Mouse (Mus musculus): ENCODE measurements around the gene Nek4. TPM values are rescaled to one million over a fixed set of nuclear protein-coding genes. Genes with fewer than 3 reads are reported as not detected.

The Nek4 gene
- polyA plus RNA-seq, 1 experiment from 2014 or later = 10.3 TPM

DNA sequence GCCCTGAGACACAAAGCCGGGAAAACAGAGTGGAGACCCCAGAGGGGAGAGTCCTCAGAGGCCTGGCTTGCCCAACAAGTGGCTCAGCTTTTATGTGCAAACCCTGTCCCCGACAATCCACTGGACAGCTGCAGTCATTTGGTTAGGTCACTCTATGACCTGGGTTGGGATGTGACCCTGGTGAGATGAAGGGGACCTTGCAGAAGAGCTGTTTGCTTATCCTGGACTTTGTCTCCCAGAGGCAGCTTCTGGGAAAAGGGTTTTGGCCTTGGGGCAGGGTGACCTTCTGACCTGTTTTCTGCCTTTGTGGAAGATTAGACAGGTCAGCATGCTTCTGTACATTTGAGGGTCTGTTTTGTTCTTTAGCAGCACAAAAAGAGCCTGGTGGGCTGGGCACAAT is 6.4 kb upstream of the Nek4 start:
- Histone ChIP-seq H3K9me3 (replicated peaks; ENCODE audit: control insufficient read depth, low read length) (no peaks in the 10 kb centered on the region), H3K4me3 (replicated peaks; ENCODE audit: low read length) (no peak overlapping the region), H3K27ac (ENCODE audit: low read length) (no peak overlapping the region), H3K9ac (ENCODE audit: low read length) (no peak overlapping the region), H3K27me3 (ENCODE audit: control insufficient read depth, insufficient read depth, low read length) (no peaks in the 10 kb centered on the region), H3K4me1 (ENCODE audit: control insufficient read depth, insufficient read depth, low read length) (no peaks in the 10 kb centered on the region), H3K36me3 (ENCODE audit: control insufficient read depth, insufficient read depth, low read length) (no peaks in the 10 kb centered on the region), H3K4me2 (ENCODE audit: low read depth, low read length) (no peak overlapping the region)
- no peak for ATAC-seq (ENCODE audit: insufficient read depth, low FRiP score)
- 79% methylated on average over 2 of the region's 2 CpGs for WGBS

DNA sequence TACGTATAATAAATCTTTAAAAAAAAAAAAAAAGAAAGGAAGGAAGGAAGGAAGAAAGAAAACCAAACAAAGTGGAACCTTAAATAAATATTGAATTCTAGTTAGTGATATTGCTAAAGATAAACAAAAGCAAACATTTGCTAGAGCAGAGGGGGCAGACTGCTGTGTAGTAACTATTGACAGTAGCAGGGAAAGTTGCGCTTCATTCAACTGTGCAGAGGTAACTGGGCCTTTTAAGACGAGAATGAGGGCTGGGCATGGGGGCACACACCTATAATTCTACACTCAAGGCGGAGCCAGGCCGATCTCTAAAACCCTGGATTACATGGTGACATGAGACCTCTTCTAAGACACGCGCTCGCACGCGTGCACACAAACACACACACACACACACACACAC is 1.2 kb upstream of the Nek4 start:
- Histone ChIP-seq H3K36me3 (ENCODE audit: control insufficient read depth, insufficient read depth, low read length) (no peaks in the 10 kb centered on the region), H3K27ac (ENCODE audit: low read length) (no peak overlapping the region), H3K9me3 (replicated peaks; ENCODE audit: control insufficient read depth, low read length) (no peaks in the 10 kb centered on the region), H3K4me1 (ENCODE audit: control insufficient read depth, insufficient read depth, low read length) (peaks cover 4% of the 10 kb centered on the region; the same call in 1 of the 2 replicates), H3K4me3 (replicated peaks; ENCODE audit: low read length) (no peak overlapping the region), H3K4me2 (ENCODE audit: low read depth, low read length) (no peak overlapping the region), H3K9ac (ENCODE audit: low read length) (no peak overlapping the region), H3K27me3 (ENCODE audit: control insufficient read depth, insufficient read depth, low read length) (no peaks in the 10 kb centered on the region)
- ATAC-seq (ENCODE audit: insufficient read depth, low FRiP score) = no peak
- 87% methylated on average over 10 of the region's 10 CpGs for WGBS

DNA sequence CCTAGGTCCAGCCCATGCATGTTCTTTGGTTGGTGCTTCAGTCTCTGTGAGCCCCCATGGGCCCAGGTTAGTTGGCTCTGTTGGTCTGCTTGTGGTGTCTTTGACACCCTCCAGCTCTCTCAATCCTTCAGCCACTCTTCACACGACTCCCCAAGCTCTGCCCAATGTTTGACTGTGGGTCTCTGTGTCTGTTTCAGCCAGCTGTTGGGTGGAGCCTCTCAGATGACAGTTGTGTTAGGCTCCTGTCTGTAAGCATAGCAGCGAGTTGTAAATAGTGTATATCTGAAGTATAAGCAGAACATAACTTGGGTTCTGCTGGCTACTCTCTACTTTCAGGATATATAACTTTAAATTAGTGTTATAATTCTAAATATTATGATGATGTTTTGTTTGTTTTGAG is 7.3 kb downstream of the Nek4 start:
- no peak for ATAC-seq (ENCODE audit: insufficient read depth, low FRiP score)
- no peaks in the 10 kb centered on the region for H3K9me3 ChIP-seq (replicated peaks; ENCODE audit: control insufficient read depth, low read length)
- H3K4me3 ChIP-seq (replicated peaks; ENCODE audit: low read length) = no peak overlapping the region
- no peak overlapping the region for H3K9ac ChIP-seq (ENCODE audit: low read length)
- no peak overlapping the region for H3K27ac ChIP-seq (ENCODE audit: low read length)
- H3K27me3 ChIP-seq (ENCODE audit: control insufficient read depth, insufficient read depth, low read length) = no peaks in the 10 kb centered on the region
- no peak overlapping the region for H3K4me2 ChIP-seq (ENCODE audit: low read depth, low read length)
- H3K36me3 ChIP-seq (ENCODE audit: control insufficient read depth, insufficient read depth, low read length) = no peaks in the 10 kb centered on the region
- WGBS = 66% methylated on average over 2 of the region's 2 CpGs
- no peaks in the 10 kb centered on the region for H3K4me1 ChIP-seq (ENCODE audit: control insufficient read depth, insufficient read depth, low read length)

DNA sequence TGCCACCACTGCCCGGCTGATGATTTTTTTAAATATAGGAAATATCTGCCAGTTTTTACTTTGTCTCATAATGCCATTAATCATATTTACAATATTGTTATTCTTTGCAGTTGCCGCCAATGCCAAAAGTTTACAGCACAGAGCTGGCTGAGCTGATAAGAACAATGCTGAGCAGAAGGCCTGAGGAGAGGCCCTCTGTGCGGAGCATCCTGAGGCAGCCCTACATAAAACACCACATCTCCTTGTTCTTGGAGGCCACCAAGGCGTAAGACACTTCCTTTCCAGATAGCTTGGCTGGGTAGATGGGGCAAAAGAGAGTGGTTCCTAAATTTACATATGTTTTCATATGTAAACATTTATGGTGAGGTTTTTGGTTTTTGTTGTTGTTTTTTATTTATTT is 7.9 kb downstream of the Nek4 start:
- Histone ChIP-seq H3K36me3 (ENCODE audit: control insufficient read depth, insufficient read depth, low read length) (no peaks in the 10 kb centered on the region), H3K9me3 (replicated peaks; ENCODE audit: control insufficient read depth, low read length) (no peaks in the 10 kb centered on the region), H3K4me2 (ENCODE audit: low read depth, low read length) (no peak overlapping the region), H3K4me3 (replicated peaks; ENCODE audit: low read length) (no peak overlapping the region), H3K27ac (ENCODE audit: low read length) (no peak overlapping the region), H3K4me1 (ENCODE audit: control insufficient read depth, insufficient read depth, low read length) (no peaks in the 10 kb centered on the region), H3K9ac (ENCODE audit: low read length) (no peak overlapping the region), H3K27me3 (ENCODE audit: control insufficient read depth, insufficient read depth, low read length) (no peaks in the 10 kb centered on the region)
- no peak for ATAC-seq (ENCODE audit: insufficient read depth, low FRiP score)
- WGBS = 87% methylated on average over 4 of the region's 4 CpGs

DNA sequence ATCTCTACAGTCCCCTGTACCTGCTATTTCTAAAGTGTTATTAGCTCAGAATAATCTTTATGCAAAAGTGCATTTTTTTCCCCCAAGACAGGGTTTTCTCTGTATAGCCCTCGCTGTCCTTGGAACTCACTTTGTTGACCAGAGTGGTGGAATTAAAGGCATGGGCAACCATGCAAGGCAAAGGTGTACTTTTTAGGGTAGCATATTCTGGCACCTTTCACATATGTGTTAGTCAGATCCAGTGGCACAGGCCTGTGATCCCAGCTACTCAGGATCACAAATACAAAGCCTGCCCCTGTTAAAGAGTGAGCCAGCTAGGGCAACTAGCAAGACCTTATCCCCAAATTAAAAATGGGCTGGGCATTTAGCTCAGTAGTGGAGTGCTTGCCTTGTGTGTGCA is 9.2 kb downstream of the Nek4 start:
- ATAC-seq (ENCODE audit: insufficient read depth, low FRiP score) = no peak
- Histone ChIP-seq H3K9me3 (replicated peaks; ENCODE audit: control insufficient read depth, low read length) (no peaks in the 10 kb centered on the region), H3K4me2 (ENCODE audit: low read depth, low read length) (no peak overlapping the region), H3K27me3 (ENCODE audit: control insufficient read depth, insufficient read depth, low read length) (no peaks in the 10 kb centered on the region), H3K9ac (ENCODE audit: low read length) (no peak overlapping the region), H3K36me3 (ENCODE audit: control insufficient read depth, insufficient read depth, low read length) (no peaks in the 10 kb centered on the region), H3K4me1 (ENCODE audit: control insufficient read depth, insufficient read depth, low read length) (no peaks in the 10 kb centered on the region), H3K4me3 (replicated peaks; ENCODE audit: low read length) (no peak overlapping the region), H3K27ac (ENCODE audit: low read length) (no peak overlapping the region)
- WGBS = 80% methylated on average over 1 of the region's 1 CpGs

DNA sequence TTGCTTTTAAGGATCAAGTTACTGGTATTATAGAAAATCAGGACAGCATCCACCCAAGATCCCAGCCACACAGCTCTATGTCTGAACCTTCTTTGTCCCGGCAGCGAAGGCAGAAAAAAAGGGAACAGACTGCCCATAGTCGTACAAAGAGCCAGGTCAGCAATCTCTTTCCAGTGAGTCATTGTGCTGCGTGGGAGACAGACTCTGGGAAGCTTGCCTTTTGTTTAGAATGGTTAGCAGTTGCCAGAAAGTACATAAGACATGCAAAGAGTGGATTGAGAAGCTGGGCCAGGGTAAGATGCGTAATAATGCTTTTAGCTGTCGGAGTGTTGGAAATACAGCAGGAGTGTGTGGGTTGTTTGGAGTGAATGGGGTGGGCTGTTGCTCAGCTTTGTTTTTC is 23.0 kb downstream of the Nek4 start:
- Histone ChIP-seq H3K4me1 (ENCODE audit: control insufficient read depth, insufficient read depth, low read length) (no peaks in the 10 kb centered on the region), H3K27ac (ENCODE audit: low read length) (peak overlapping the region; percentile 68; the same call in 1 of the 2 replicates), H3K4me3 (replicated peaks; ENCODE audit: low read length) (no peak overlapping the region), H3K36me3 (ENCODE audit: control insufficient read depth, insufficient read depth, low read length) (peaks cover 6% of the 10 kb centered on the region; the same call in 1 of the 2 replicates), H3K27me3 (ENCODE audit: control insufficient read depth, insufficient read depth, low read length) (no peaks in the 10 kb centered on the region), H3K4me2 (ENCODE audit: low read depth, low read length) (no peak overlapping the region), H3K9ac (ENCODE audit: low read length) (no peak overlapping the region), H3K9me3 (replicated peaks; ENCODE audit: control insufficient read depth, low read length) (no peaks in the 10 kb centered on the region)
- 51% methylated on average over 6 of the region's 6 CpGs for WGBS
- peak; percentile 80; the same call in 1 of the 2 replicates for ATAC-seq (ENCODE audit: insufficient read depth, low FRiP score)

DNA sequence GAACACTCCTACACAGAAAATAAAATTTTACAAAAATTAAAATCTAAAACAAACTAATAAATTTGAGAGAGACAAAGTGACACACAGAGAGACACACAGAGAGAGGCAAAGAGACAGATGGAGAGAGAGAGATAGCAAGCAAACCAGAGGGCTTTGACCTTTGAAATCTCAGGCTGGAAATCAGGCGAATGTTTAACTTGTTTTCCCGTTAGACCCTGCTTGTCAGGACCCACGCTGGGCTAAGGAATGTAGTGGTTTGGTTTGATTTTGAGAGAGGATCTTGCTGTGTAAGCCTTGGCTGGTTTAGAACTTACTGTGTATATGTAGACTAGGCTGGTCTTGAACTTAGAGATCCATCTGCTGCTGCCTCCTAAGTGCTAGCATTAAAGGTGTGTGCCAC is 25.0 kb downstream of the Nek4 start:
- no peaks in the 10 kb centered on the region for H3K27me3 ChIP-seq (ENCODE audit: control insufficient read depth, insufficient read depth, low read length)
- H3K4me1 ChIP-seq (ENCODE audit: control insufficient read depth, insufficient read depth, low read length) = no peaks in the 10 kb centered on the region
- no peak overlapping the region for H3K4me2 ChIP-seq (ENCODE audit: low read depth, low read length)
- WGBS = 67% methylated on average over 3 of the region's 3 CpGs
- H3K36me3 ChIP-seq (ENCODE audit: control insufficient read depth, insufficient read depth, low read length) = no peaks in the 10 kb centered on the region
- H3K4me3 ChIP-seq (replicated peaks; ENCODE audit: low read length) = no peak overlapping the region
- no peak overlapping the region for H3K27ac ChIP-seq (ENCODE audit: low read length)
- H3K9me3 ChIP-seq (replicated peaks; ENCODE audit: control insufficient read depth, low read length) = no peaks in the 10 kb centered on the region
- no peak for ATAC-seq (ENCODE audit: insufficient read depth, low FRiP score)
- H3K9ac ChIP-seq (ENCODE audit: low read length) = no peak overlapping the region

DNA sequence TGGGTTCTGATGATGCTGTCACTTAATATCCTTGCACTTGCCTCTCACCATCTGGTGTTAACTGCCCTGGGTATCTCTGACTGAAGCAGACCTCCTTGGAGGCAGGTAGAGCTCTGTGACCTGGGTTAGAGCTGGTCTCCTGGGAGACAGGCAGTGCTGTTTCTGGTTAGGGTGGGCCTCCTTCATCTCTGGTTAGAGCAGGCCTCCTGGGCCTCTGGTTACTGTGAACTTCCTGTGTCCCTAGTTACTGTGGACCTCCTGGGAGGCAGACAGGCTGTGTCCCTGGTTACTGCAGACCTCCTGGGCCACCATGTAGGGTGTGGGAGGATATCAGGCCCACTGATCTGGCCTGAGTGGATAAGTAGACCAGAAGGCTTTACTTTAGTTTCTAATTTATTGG is 45.2 kb downstream of the Nek4 start:
- Histone ChIP-seq H3K4me3 (replicated peaks; ENCODE audit: low read length) (no peak overlapping the region), H3K4me1 (ENCODE audit: control insufficient read depth, insufficient read depth, low read length) (0 out of 2 replicates have a peak, but pooled peaks cover 7% of the 10 kb centered on the region), H3K27ac (ENCODE audit: low read length) (no peak overlapping the region), H3K9me3 (replicated peaks; ENCODE audit: control insufficient read depth, low read length) (no peaks in the 10 kb centered on the region), H3K9ac (ENCODE audit: low read length) (no peak overlapping the region), H3K36me3 (ENCODE audit: control insufficient read depth, insufficient read depth, low read length) (no peaks in the 10 kb centered on the region), H3K4me2 (ENCODE audit: low read depth, low read length) (no peak overlapping the region), H3K27me3 (ENCODE audit: control insufficient read depth, insufficient read depth, low read length) (no peaks in the 10 kb centered on the region)
- no peak for ATAC-seq (ENCODE audit: insufficient read depth, low FRiP score)

DNA sequence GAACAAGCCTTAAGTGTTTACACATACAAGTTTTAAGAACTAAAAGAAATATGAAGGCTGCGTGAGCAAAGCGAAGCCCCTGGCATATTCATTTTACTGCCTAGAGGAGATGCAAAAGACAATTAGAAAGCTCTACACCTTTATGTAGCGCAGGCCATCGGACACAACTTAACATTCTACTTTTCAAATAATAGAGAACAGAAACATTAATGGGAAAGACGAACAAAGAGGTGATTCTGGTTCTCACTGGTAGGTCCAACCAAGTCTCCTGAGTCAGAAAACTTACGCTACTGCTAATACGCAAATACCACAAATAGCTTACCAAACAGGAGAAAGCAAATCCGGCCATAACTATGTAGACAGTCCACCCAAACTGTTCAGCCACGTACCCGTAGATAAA is 49.2 kb downstream of the Nek4 start:
- WGBS = 50% methylated on average over 10 of the region's 10 CpGs
- Histone ChIP-seq H3K27me3 (ENCODE audit: control insufficient read depth, insufficient read depth, low read length) (no peaks in the 10 kb centered on the region), H3K4me1 (ENCODE audit: control insufficient read depth, insufficient read depth, low read length) (peaks cover 13% of the 10 kb centered on the region), H3K36me3 (ENCODE audit: control insufficient read depth, insufficient read depth, low read length) (no peaks in the 10 kb centered on the region), H3K27ac (ENCODE audit: low read length) (0 out of 2 replicates have a peak overlapping the region, but pooled peaks have one; percentile 95), H3K4me2 (ENCODE audit: low read depth, low read length) (peak overlapping the region; percentile 61), H3K9ac (ENCODE audit: low read length) (peak overlapping the region; percentile 97), H3K4me3 (replicated peaks; ENCODE audit: low read length) (peak overlapping the region; percentile 97), H3K9me3 (replicated peaks; ENCODE audit: control insufficient read depth, low read length) (no peaks in the 10 kb centered on the region)
- no peak for ATAC-seq (ENCODE audit: insufficient read depth, low FRiP score)

DNA sequence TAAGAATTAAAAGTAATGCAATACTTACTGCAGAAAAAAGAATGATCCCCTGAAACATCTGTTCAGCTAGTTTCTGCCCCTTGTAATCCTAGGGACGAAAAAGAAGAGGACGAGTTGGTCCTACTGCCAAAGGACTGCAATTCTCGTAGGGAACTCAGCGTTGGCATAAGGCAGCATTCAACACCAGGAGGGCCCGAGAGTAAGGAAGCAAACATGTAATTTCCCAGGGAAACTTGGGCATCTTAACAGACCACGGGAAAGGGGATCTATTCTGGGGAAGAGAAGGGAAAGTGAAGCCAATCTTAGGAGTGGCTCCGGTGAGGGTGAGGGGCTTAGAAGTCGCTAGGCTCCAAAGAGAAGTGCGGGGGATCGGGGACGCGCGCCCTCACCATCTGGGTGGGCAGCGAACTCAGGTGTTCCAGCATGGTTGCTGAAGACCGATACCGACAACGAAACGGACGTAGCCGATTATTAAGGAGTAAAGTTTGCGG is 49.7 kb downstream of the Nek4 start:
- under 1% methylated on average over 21 of the region's 21 CpGs for WGBS
- peak overlapping the region; percentile 95 for H3K27ac ChIP-seq (ENCODE audit: low read length)

More for the DNA sequence above, 49.7 kb downstream of the Nek4 start:
- peak overlapping the region; percentile 97 for H3K4me3 ChIP-seq (replicated peaks; ENCODE audit: low read length)
- H3K36me3 ChIP-seq (ENCODE audit: control insufficient read depth, insufficient read depth, low read length) = no peaks in the 10 kb centered on the region
- peak overlapping the region; percentile 97 for H3K9ac ChIP-seq (ENCODE audit: low read length)
- no peaks in the 10 kb centered on the region for H3K9me3 ChIP-seq (replicated peaks; ENCODE audit: control insufficient read depth, low read length)
- H3K27me3 ChIP-seq (ENCODE audit: control insufficient read depth, insufficient read depth, low read length) = no peaks in the 10 kb centered on the region
- peak overlapping the region; percentile 61 for H3K4me2 ChIP-seq (ENCODE audit: low read depth, low read length)
- ATAC-seq (ENCODE audit: insufficient read depth, low FRiP score) = no peak
- peaks cover 13% of the 10 kb centered on the region for H3K4me1 ChIP-seq (ENCODE audit: control insufficient read depth, insufficient read depth, low read length)

Data from stomach, embryonic 16.5 days (tissue).